Mouse (Mus musculus): ENCODE measurements at regions not wholly inside any gene's neighbourhood (a gene's known extent, or its start where the extent isn't known, plus 50 kb on each side); places are given as distances from the start of the nearest gene placed in this dataset.
"Not testable (repeated sequence)": the region's sequence is repeated elsewhere in the genome, so short reads cannot be mapped to it uniquely, and the experiment has no call there.

DNA sequence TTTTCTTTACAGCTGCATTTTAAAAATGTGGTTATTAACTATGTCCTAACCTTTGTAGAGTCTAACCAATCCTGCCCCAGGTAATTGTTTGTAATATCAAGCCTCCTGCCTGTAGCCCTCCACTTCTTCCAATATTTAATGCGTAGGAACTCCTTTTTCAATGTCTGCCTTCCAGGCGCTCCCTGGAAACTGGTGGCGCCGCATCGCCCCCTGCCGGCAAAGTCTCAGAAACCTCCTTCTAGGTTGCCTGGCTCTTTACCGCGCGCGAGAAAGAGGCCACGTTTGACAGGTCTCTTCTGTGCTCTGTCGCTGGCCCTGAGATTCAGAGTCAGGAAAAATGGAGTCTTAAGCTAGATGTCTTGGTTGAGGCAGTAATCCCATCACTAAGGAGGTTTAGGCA is 542.8 kb downstream of the Zfp704 start:
- peak; percentile 67 to 70 for DNase-seq (ENCODE audit: low spot score in 2 of 2)

DNA sequence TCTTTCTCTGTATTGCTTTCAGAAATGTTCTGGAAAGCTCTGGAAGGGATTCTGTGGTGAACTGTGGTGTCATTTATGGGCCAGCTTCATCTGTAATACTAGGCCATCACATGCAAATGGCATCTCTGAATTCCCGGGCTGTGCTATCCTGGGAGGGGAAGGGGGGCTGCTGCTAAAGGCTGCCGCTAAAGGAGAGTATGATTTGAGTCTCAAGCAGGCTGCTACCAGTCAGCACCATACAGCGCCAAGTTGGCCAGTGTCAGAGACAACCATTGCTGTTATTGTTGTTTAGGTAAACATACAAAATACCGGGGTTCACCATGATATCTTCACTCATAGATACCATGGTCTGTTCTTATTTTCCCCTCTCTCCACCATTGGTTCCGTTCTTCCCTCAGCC is 543.5 kb downstream of the Zfp704 start:
- DNase-seq (ENCODE audit: low spot score in 2 of 2) = no peak

GRCm38 (mm10) chr3:9065892-9066291 is 544.0 kb downstream of the Zfp704 start:
- no peak for DNase-seq (ENCODE audit: low spot score in 2 of 2)

GRCm38 (mm10) chr3:9064266-9065031 is 545.4 kb downstream of the Zfp704 start:
- DNase-seq (ENCODE audit: low spot score in 2 of 2) = peak; percentile 36 to 39

DNA sequence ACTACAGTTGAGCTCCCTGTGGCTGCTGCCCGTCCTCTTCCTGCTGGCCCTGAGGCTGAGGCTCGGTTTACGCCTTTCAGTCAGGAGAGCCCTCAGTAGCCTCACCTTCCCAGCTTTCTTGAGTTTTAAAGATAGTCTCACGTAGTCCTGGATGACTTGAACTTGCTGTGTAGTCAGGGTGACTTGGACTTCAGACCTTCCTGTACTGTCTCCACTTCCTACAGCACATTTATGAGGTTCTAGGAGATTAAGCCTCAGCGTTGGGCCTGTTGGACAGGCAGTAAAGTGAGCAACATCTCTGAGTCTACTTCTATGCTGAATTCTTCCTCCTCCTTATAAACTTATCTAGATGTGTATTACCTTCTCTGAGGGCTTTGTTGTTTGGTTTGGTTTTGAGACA is 546.2 kb downstream of the Zfp704 start:
- no peak for DNase-seq (ENCODE audit: low spot score in 2 of 2)

GRCm38 (mm10) chr3:9061396-9061795 is 548.5 kb downstream of the Zfp704 start:
- DNase-seq (ENCODE audit: low spot score in 2 of 2) = no peak

- not testable (repeated sequence) for DNase-seq (ENCODE audit: low spot score in 2 of 2)
Observed at GRCm38 (mm10) chr3:9057703-9058102, 552.2 kb downstream of the Zfp704 start.

GRCm38 (mm10) chr3:9056846-9057245 is 553.0 kb downstream of the Zfp704 start:
- DNase-seq (ENCODE audit: low spot score in 2 of 2) = no peak

DNA sequence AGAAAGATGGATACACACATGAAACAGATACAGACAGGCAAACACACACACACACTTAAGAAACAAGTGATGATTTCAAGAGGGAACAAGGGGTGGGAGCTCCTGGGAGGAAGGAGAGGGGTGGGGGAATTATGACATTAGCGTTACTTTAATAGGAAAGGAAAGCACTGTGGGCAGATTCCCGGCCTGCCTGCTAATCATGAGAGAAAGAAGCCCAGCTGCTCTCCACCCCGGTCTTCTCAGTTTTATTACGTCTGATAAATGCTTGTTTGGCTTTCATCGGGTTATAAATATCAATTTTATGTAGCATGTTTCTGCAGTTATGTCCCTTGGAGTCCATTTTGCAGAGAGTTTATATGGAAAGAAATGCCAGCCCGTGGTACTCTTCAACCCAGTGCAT is 554.1 kb downstream of the Zfp704 start:
- no peak for DNase-seq (ENCODE audit: low spot score in 2 of 2)

Measured in layer of hippocampus, postnatal 14 days (tissue).